Mouse (Mus musculus) thymus, postnatal 36 days (tissue): ENCODE measurements around the gene Ctnnb1.
"Not testable (repeated sequence)": the region's sequence is repeated elsewhere in the genome, so short reads cannot be mapped to it uniquely, and the experiment has no call there.

Experiments
- DNase-seq, 2 experiments: peaks; one replicate each; pipeline ENCODE4 v3.0.0; 2022; ENCODE audit warnings: mixed read lengths in 2 of 2

Gene Ctnnb1

GRCm38 (mm10) chr9:120929081-120929480 is at the start of gene Ctnnb1:
Gene Ctnnb1, plus strand, starts transcription at chr9:120929216.
- no peak for DNase-seq

GRCm38 (mm10) chr9:120880286-120880685 is 48.7 kb upstream of the Ctnnb1 start:
- DNase-seq: no peak

GRCm38 (mm10) chr9:120881121-120881520 is 47.9 kb upstream of the Ctnnb1 start:
- no peak for DNase-seq

- no peak for DNase-seq
Measured at GRCm38 (mm10) chr9:120881839-120882238, 47.2 kb upstream of the Ctnnb1 start.

- DNase-seq: no peak
Measured at GRCm38 (mm10) chr9:120884726-120885125, 44.3 kb upstream of the Ctnnb1 start.

- DNase-seq: no peak
Measured at GRCm38 (mm10) chr9:120887631-120888030, 41.4 kb upstream of the Ctnnb1 start.

- no peak for DNase-seq
Measured at GRCm38 (mm10) chr9:120893435-120893834, 35.6 kb upstream of the Ctnnb1 start.

GRCm38 (mm10) chr9:120893971-120894370 is 35.0 kb upstream of the Ctnnb1 start:
- no peak for DNase-seq

- DNase-seq: no peak
Measured at GRCm38 (mm10) chr9:120894376-120894775, 34.6 kb upstream of the Ctnnb1 start.

- DNase-seq: no peak
Measured at GRCm38 (mm10) chr9:120896502-120896901, 32.5 kb upstream of the Ctnnb1 start.

GRCm38 (mm10) chr9:120897269-120897668 is 31.7 kb upstream of the Ctnnb1 start:
- DNase-seq: no peak

GRCm38 (mm10) chr9:120899833-120900232 is 29.2 kb upstream of the Ctnnb1 start:
- DNase-seq: no peak

- DNase-seq: no peak
Measured at GRCm38 (mm10) chr9:120900338-120901274, 28.4 kb upstream of the Ctnnb1 start.

- DNase-seq: no peak
Measured at GRCm38 (mm10) chr9:120902562-120902961, 26.5 kb upstream of the Ctnnb1 start.

GRCm38 (mm10) chr9:120908461-120908860 is 20.6 kb upstream of the Ctnnb1 start:
- DNase-seq: no peak

- DNase-seq: no peak
Measured at GRCm38 (mm10) chr9:120913152-120913551, 15.9 kb upstream of the Ctnnb1 start.

GRCm38 (mm10) chr9:120914429-120914828 is 14.6 kb upstream of the Ctnnb1 start:
- no peak for DNase-seq

- DNase-seq: peak; percentile 51 to 59
Measured at GRCm38 (mm10) chr9:120914877-120915459, 14.0 kb upstream of the Ctnnb1 start.

GRCm38 (mm10) chr9:120917619-120918018 is 11.4 kb upstream of the Ctnnb1 start:
- DNase-seq: not testable (repeated sequence)

GRCm38 (mm10) chr9:120918211-120918610 is 10.8 kb upstream of the Ctnnb1 start:
- DNase-seq: no peak

GRCm38 (mm10) chr9:120918642-120919041 is 10.4 kb upstream of the Ctnnb1 start:
- DNase-seq: no peak

- no peak for DNase-seq
Measured at GRCm38 (mm10) chr9:120919130-120919529, 9.9 kb upstream of the Ctnnb1 start.

- no peak for DNase-seq
Measured at GRCm38 (mm10) chr9:120926126-120926525, 2.9 kb upstream of the Ctnnb1 start.

GRCm38 (mm10) chr9:120926939-120927606 is 1.9 kb upstream of the Ctnnb1 start:
- no peak for DNase-seq
